Mouse (Mus musculus): Measurements from ENCODE around the gene Pakap.

GRCm38 (mm10) chr4:57618743-57619142, 50.8 kb downstream of the Pakap start:
- no peak for TF ChIP-seq CTCF (conservative IDR thresholded peaks at IDR 0.05; ENCODE audit: insufficient read depth, insufficient read length, low read depth, low read length)
- TF ChIP-seq POLR2A (IDR thresholded peaks at IDR 0.05; ENCODE audit: low read depth, low read length), result no peak
